ENCODE assay signal across 29 mouse cellular contexts in the genomic region with DNA sequence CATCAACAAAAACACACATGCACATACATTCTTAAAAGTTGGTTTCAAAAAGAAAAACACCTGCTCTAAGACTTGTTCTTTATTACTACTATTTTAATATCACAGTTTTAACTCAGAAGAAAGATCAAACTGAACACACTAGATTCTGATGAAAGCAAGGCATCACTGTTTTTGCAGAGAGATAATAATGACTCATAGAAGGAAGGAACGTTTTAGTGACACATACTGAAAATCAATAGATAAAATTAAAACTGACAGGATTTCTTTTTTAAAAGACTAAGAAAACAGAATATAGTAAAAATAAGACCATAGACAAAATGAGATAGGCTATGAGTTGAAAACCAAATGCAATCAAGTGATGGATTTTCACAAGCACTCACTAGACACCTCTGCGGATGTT. TPM values are rescaled to one million over a fixed set of nuclear protein-coding genes. Genes with fewer than 3 reads are reported as not detected.
"Had no signal": no experiment of that assay in that cellular context is flagged by ENCODE, and none has a peak within 500 bp of the region (broad histone marks: within the 10 kb centered on the region; RNA-seq: fewer than 3 reads in every experiment).

No protein-coding gene starts in this region.

- H3K9me3 ChIP-seq: limb, embryonic 10.5 days; limb, embryonic 12.5 days; limb, embryonic 13.5 days; limb, embryonic 15.5 days; liver, embryonic 12.5 days; liver, embryonic 13.5 days; liver, embryonic 15.5 days; lung, embryonic 15.5 days; megakaryocyte, embryonic 14.5 days; midbrain, embryonic 10.5 days; midbrain, embryonic 12.5 days; midbrain, embryonic 13.5 days; midbrain, embryonic 15.5 days; neural tube, embryonic 12.5 days had no signal

- H3K4me3 ChIP-seq: limb, embryonic 10.5 days; limb, embryonic 12.5 days; limb, embryonic 13.5 days; limb, embryonic 15.5 days; liver, embryonic 12.5 days; liver, embryonic 13.5 days; liver, embryonic 15.5 days; lung, embryonic 15.5 days; megakaryocyte, embryonic 14.5 days; midbrain, embryonic 10.5 days; midbrain, embryonic 12.5 days; midbrain, embryonic 13.5 days; midbrain, embryonic 15.5 days; myocyte; neural tube, embryonic 12.5 days had no signal

- DNase-seq: left cerebral cortex, postnatal 4 days; liver; liver, embryonic 13.5 days; liver, postnatal 0 days; lung, adult 18-20 months; lung, adult 2 months; lung, embryonic 14.5 days; lung, postnatal 10 days; lung, postnatal 14 days; lung, postnatal 36 days; lung, postnatal 4 days; midbrain, embryonic 14.5 days had no signal

- H3K27ac ChIP-seq: limb, embryonic 10.5 days; limb, embryonic 12.5 days; limb, embryonic 13.5 days; limb, embryonic 15.5 days; liver, embryonic 12.5 days; liver, embryonic 13.5 days; liver, embryonic 14.5 days; liver, embryonic 15.5 days; lung, embryonic 15.5 days; macrophage; midbrain, embryonic 10.5 days; midbrain, embryonic 12.5 days; midbrain, embryonic 13.5 days; midbrain, embryonic 15.5 days; neural tube, embryonic 12.5 days had no signal

- H3K4me1 ChIP-seq: limb, embryonic 10.5 days; limb, embryonic 12.5 days; limb, embryonic 13.5 days; limb, embryonic 15.5 days; lung, embryonic 15.5 days; midbrain, embryonic 10.5 days; midbrain, embryonic 12.5 days; midbrain, embryonic 13.5 days; midbrain, embryonic 15.5 days; neural tube, embryonic 12.5 days had no signal

- H3K9ac ChIP-seq: limb, embryonic 12.5 days; limb, embryonic 13.5 days; limb, embryonic 15.5 days; liver, embryonic 12.5 days; liver, embryonic 13.5 days; liver, embryonic 14.5 days; liver, embryonic 15.5 days; liver, postnatal 0 days; lung, embryonic 14.5 days; lung, embryonic 15.5 days; midbrain, embryonic 12.5 days; midbrain, embryonic 13.5 days; midbrain, embryonic 15.5 days; neural tube, embryonic 12.5 days had no signal

- H3K27me3 ChIP-seq: limb, embryonic 12.5 days; limb, embryonic 13.5 days; limb, embryonic 15.5 days; liver, embryonic 12.5 days; liver, embryonic 13.5 days; liver, embryonic 15.5 days; lung, embryonic 15.5 days; megakaryocyte, embryonic 14.5 days; midbrain, embryonic 12.5 days; midbrain, embryonic 13.5 days; midbrain, embryonic 15.5 days; neural tube, embryonic 12.5 days had no signal

RNA-seq across cellular contexts. Expression of gene Ropn1l, which starts 51.5 kb away (rescaled TPM):
- total RNA-seq: megakaryocyte-erythroid progenitor cell, adult 5-6 weeks had no signal
